In the genomic region with DNA sequence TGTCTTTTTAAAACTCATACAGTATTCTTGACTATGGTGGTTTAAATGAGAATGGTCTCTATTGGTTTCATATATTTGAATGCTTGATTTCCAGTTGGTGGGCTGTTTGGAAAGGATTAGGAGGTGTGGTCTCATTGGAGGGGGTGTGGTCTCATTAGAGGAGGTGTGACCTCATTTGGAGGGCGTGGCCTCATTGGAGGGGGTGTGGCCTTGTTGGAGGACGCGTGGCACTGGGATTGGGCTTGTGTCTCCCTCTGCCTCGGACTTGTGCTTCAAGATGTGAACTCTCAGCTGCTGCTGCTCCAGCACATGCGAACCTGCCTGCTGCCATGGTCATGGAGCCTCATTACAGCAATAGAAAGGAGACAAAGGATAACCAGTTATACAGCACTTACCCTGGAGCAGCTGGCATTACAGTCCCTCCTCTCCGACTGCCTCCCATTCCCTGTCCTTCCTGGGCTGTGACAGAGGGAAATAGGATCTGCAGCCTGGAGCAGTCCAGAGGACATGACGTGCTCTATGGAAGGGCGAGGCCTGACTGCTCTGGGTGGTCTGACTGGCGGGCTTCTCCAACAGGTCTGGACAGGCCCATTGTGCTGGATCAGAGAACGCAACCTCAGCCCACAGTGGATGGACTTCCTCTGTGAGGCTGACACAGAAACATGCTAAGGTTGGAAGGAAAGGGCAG, we compare ENCODE assay signal across 15 mouse cellular contexts. TPM values are rescaled to one million over a fixed set of nuclear protein-coding genes. Genes with fewer than 3 reads are reported as not detected.
A peak's percentile ranks its signal among the peaks of the same experiment; 100 is the strongest.
DNase-seq lines count a peak whose midpoint lies in the region; ATAC-seq and TF ChIP-seq lines count a peak whose summit lies in the region.
"Had no signal": no experiment of that assay in that cellular context is flagged by ENCODE, and none has a peak within 500 bp of the region (broad histone marks: within the 10 kb centered on the region; RNA-seq: fewer than 3 reads in every experiment).

No protein-coding gene starts in this region.

- peaks cover 17% of the 10 kb centered on the region for H3K4me1 ChIP-seq in embryonic facial prominence, embryonic 15.5 days
- H3K4me1 ChIP-seq in cerebellum, adult 2 months (ENCODE audit: control insufficient read depth, insufficient read depth, low read length), result no peaks in the 10 kb centered on the region; the same call in 1 of the 2 replicates
- H3K4me1 ChIP-seq: neural tube, embryonic 12.5 days had no signal

- no peak overlapping the region for H3K9ac ChIP-seq in embryonic facial prominence, embryonic 15.5 days
- H3K9ac ChIP-seq: neural tube, embryonic 12.5 days had no signal

- TF ChIP-seq CTCF in cerebellum, adult 2 months (IDR thresholded peaks at IDR 0.05; ENCODE audit: borderline replicate concordance, insufficient read depth, low read depth, low read length), result no peak

- H3K4me2 ChIP-seq in embryonic facial prominence, embryonic 15.5 days (replicated peaks), result no peak overlapping the region
- H3K4me2 ChIP-seq: neural tube, embryonic 12.5 days had no signal

- H3K4me3 ChIP-seq in embryonic facial prominence, embryonic 15.5 days (replicated peaks), result no peak overlapping the region
- H3K4me3 ChIP-seq in cerebellum, adult 2 months (replicated peaks; ENCODE audit: insufficient read depth, low read depth, low read length), result no peak overlapping the region
- H3K4me3 ChIP-seq: megakaryocyte, embryonic 14.5 days; neural tube, embryonic 12.5 days had no signal

- H3K9me3 ChIP-seq in embryonic facial prominence, embryonic 15.5 days (replicated peaks), result no peaks in the 10 kb centered on the region
- H3K9me3 ChIP-seq: neural tube, embryonic 12.5 days had no signal

- H3K27me3 ChIP-seq in embryonic facial prominence, embryonic 15.5 days, result no peaks in the 10 kb centered on the region
- no peaks in the 10 kb centered on the region for H3K27me3 ChIP-seq in cerebellum, adult 2 months (ENCODE audit: control insufficient read depth, insufficient read depth, low read length)
- H3K27me3 ChIP-seq: neural tube, embryonic 12.5 days had no signal

- peak; percentile 38 for DNase-seq in CD4-positive, CD25-positive, alpha-beta regulatory T cell, adult 2 months (ENCODE audit: low read depth, low spot score)
- DNase-seq in heart, postnatal 4 days, result peak; percentile 4
- no peak for DNase-seq in heart, postnatal 14 days
- DNase-seq in lung, postnatal 10 days, result peak; percentile 44
- no peak for DNase-seq in lung, postnatal 25 days (ENCODE audit: low spot score)
- no peak for DNase-seq in cerebellum, adult 2 months
- DNase-seq: cerebellum, adult 8-10 months; heart, postnatal 10 days; kidney, adult 11 months; right cerebral cortex, adult 18-20 months had no signal

- WGBS in embryonic facial prominence, embryonic 15.5 days, result 54% methylated on average over 10 of the region's 10 CpGs
- WGBS in cerebellum, adult 2 months, result 68% methylated on average over 10 of the region's 10 CpGs

- no peaks in the 10 kb centered on the region for H3K36me3 ChIP-seq in embryonic facial prominence, embryonic 15.5 days

- TF ChIP-seq POLR2A in cerebellum, adult 2 months (IDR thresholded peaks at IDR 0.05; ENCODE audit: borderline replicate concordance, insufficient read depth, low read length), result no peak

- no peak for ATAC-seq in CD4-positive, CD25-positive, alpha-beta regulatory T cell, adult 4 months
- 0 out of 2 replicates have a peak, but pooled peaks have one; percentile 48 for ATAC-seq in embryonic facial prominence, embryonic 15.5 days (ENCODE audit: insufficient number of reproducible peaks, low FRiP score, low TSS enrichment, low read depth)
- ATAC-seq: activated CD4-positive, CD25-positive, alpha-beta regulatory T cell, adult 4 months had no signal

- H3K27ac ChIP-seq in embryonic facial prominence, embryonic 15.5 days (replicated peaks), result no peak overlapping the region
- no peak overlapping the region for H3K27ac ChIP-seq in cerebellum, adult 2 months (ENCODE audit: insufficient read depth, low read length)
- H3K27ac ChIP-seq: neural tube, embryonic 12.5 days had no signal

- intact Hi-C loops in heart, postnatal 14 days (cut with DNase I), result loop anchor here (5.0 kb wide), 1 partner anchor 270 kb away; no protein-coding TSS in a partner anchor

RNA-seq across cellular contexts. Expression of a gene that starts 28.2 kb away (rescaled TPM):
- under 1 TPM in 1 of 2 experiments, not detected in 1; 0.70 TPM for polyA plus RNA-seq in CD4-positive, CD25-positive, alpha-beta regulatory T cell, adult 4 months (2017; shearing (Covaris generic))
- 10 to 100 TPM; 19.4 to 19.7 TPM for total RNA-seq in heart, postnatal 4 days (2021)
- total RNA-seq in heart, postnatal 14 days (2021), result 10 to 100 TPM; 12.9 to 13.9 TPM
- polyA plus RNA-seq in embryonic facial prominence, embryonic 15.5 days (2015; fragmentation: Nextera tagmentation; extraction: Ambion mirVana), result 18.6 and 19.1 TPM in 2 replicates
- polyA plus RNA-seq in cerebellum, adult 2 months (2012; rRNA removed), result 17.4 and 20.8 TPM in 2 replicates

Comparison
In these comparisons a context has a peak if more than half of its experiments do, and no peak if none do; other contexts are left out.
1. DNase-seq: peak in CD4-positive, CD25-positive, alpha-beta regulatory T cell, adult 2 months (single experiment), heart, postnatal 4 days (single experiment) and lung, postnatal 10 days (single experiment); none in heart, postnatal 14 days (0 of 2), lung, postnatal 25 days (single experiment) and cerebellum, adult 2 months (0 of 2).
2. RNA of a gene that starts 28.2 kb away (polyA plus RNA-seq): 17.4 to 20.8 TPM in cerebellum, adult 2 months and 18.6 to 19.1 TPM in embryonic facial prominence, embryonic 15.5 days; 0.70 TPM in CD4-positive, CD25-positive, alpha-beta regulatory T cell, adult 4 months; every median in the first group is over 10 times any median in the second.